Mouse (Mus musculus): Measurements from ENCODE around the gene Mcoln2. TPM values are rescaled to one million over a fixed set of nuclear protein-coding genes. Genes with fewer than 3 reads are reported as not detected.

Gene Mcoln2
- polyA plus RNA-seq, 1 experiment from 2014 or later = 0.18 TPM

GRCm38 (mm10) chr3:146236280-146236679 is 86.6 kb downstream of the Mcoln2 start:
- WGBS = 56% methylated on average over 8 of the region's 8 CpGs
- no peaks in the 10 kb centered on the region for H3K36me3 ChIP-seq (ENCODE audit: control insufficient read depth, insufficient read depth, low read length)
- ATAC-seq = no peak
- H3K9ac ChIP-seq (ENCODE audit: low read depth, low read length) = no peak overlapping the region
- H3K4me1 ChIP-seq (ENCODE audit: control insufficient read depth, insufficient read depth, low read length) = no peaks in the 10 kb centered on the region
- no peak overlapping the region for H3K4me3 ChIP-seq (ENCODE audit: low read depth, low read length)
- H3K27me3 ChIP-seq (ENCODE audit: control insufficient read depth, insufficient read depth, low read depth, low read length) = no peaks in the 10 kb centered on the region
- no peak overlapping the region for H3K27ac ChIP-seq (ENCODE audit: low read length)
- no peaks in the 10 kb centered on the region for H3K9me3 ChIP-seq (replicated peaks; ENCODE audit: control insufficient read depth, low read length, poor library complexity, severe bottlenecking)
- H3K4me2 ChIP-seq (ENCODE audit: low read length) = no peak overlapping the region

DNA sequence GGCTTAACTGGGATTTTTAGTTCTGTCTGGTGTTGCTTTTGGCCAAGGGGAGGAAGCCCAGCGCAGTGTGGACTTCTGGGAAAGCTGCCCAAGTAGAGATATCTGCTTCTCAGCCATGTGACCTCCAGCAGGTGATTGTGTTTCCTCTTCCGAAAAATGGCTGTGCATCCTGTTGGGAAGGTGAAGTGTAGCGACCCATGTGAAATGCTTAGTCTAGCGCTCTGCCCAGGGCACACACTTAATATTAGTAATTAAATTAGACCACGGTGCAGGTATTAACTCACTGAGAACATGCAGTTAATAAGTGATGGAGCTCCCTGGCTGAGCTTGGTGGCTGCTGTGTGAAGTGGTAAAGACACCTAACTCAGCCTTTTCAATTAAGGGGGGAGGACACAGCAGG is 88.0 kb downstream of the Mcoln2 start:
- Histone ChIP-seq H3K36me3 (ENCODE audit: control insufficient read depth, insufficient read depth, low read length) (no peaks in the 10 kb centered on the region), H3K4me3 (ENCODE audit: low read depth, low read length) (no peak overlapping the region), H3K4me1 (ENCODE audit: control insufficient read depth, insufficient read depth, low read length) (no peaks in the 10 kb centered on the region), H3K4me2 (ENCODE audit: low read length) (no peak overlapping the region), H3K27me3 (ENCODE audit: control insufficient read depth, insufficient read depth, low read depth, low read length) (no peaks in the 10 kb centered on the region), H3K9me3 (replicated peaks; ENCODE audit: control insufficient read depth, low read length, poor library complexity, severe bottlenecking) (no peaks in the 10 kb centered on the region), H3K9ac (ENCODE audit: low read depth, low read length) (no peak overlapping the region), H3K27ac (ENCODE audit: low read length) (no peak overlapping the region)
- WGBS = 71% methylated on average over 5 of the region's 5 CpGs
- ATAC-seq = no peak

- no peak for ATAC-seq
- Histone ChIP-seq H3K4me1 (ENCODE audit: control insufficient read depth, insufficient read depth, low read length) (no peaks in the 10 kb centered on the region), H3K9me3 (replicated peaks; ENCODE audit: control insufficient read depth, low read length, poor library complexity, severe bottlenecking) (no peaks in the 10 kb centered on the region), H3K4me2 (ENCODE audit: low read length) (no peak overlapping the region), H3K27me3 (ENCODE audit: control insufficient read depth, insufficient read depth, low read depth, low read length) (no peaks in the 10 kb centered on the region), H3K9ac (ENCODE audit: low read depth, low read length) (no peak overlapping the region), H3K36me3 (ENCODE audit: control insufficient read depth, insufficient read depth, low read length) (no peaks in the 10 kb centered on the region), H3K27ac (ENCODE audit: low read length) (no peak overlapping the region), H3K4me3 (ENCODE audit: low read depth, low read length) (no peak overlapping the region)
- 79% methylated on average over 1 of the region's 1 CpGs for WGBS
Observed at GRCm38 (mm10) chr3:146244630-146245029, 95.0 kb downstream of the Mcoln2 start.

Other genes with a start within 250 kb of the Mcoln2 start
- 30.2 and 32.6 TPM in 2 replicates for gene Bcl10, start 227.0 kb upstream of the Mcoln2 start, polyA plus RNA-seq (2015; fragmentation: Nextera tagmentation; extraction: Ambion mirVana)
- 88.2 and 96.1 TPM in 2 replicates for gene 2410004B18Rik, start 211.8 kb upstream of the Mcoln2 start, polyA plus RNA-seq (2015; fragmentation: Nextera tagmentation; extraction: Ambion mirVana)
- 0.55 and 0.68 TPM in 2 replicates for gene Syde2, start 162.0 kb upstream of the Mcoln2 start, polyA plus RNA-seq (2015; fragmentation: Nextera tagmentation; extraction: Ambion mirVana)
- 1.1 and 2.1 TPM in 2 replicates for gene Wdr63, start 41.7 kb upstream of the Mcoln2 start, polyA plus RNA-seq (2015; fragmentation: Nextera tagmentation; extraction: Ambion mirVana)
- gene Mcoln3, start 32.4 kb upstream of the Mcoln2 start, polyA plus RNA-seq (2015; fragmentation: Nextera tagmentation; extraction: Ambion mirVana) = 0.31 and 0.35 TPM in 2 replicates
- 0.44 and 0.70 TPM in 2 replicates for gene Lpar3, start 71.1 kb downstream of the Mcoln2 start, polyA plus RNA-seq (2015; fragmentation: Nextera tagmentation; extraction: Ambion mirVana)

Data from midbrain, embryonic 16.5 days (tissue).